Mouse (Mus musculus) CH12.LX (cell line): ENCODE data around the gene Adamtsl1.

Experiments used
- CTCF ChIP-seq, 2 experiments: IDR thresholded peaks in 1 of 2; conservative IDR thresholded peaks in 1 of 2; 2 replicates each; pipeline ENCODE4 v1.5.1; 2011 to 2012; ENCODE audit warnings: low read depth in 2 of 2, low read length in 2 of 2, improper control_type of control experiment in 1 of 2, inconsistent platforms in 1 of 2, mild to moderate bottlenecking in 1 of 2, moderate library complexity in 1 of 2
- USF1 ChIP-seq: IDR thresholded peaks from 2 replicates; pipeline ENCODE4 v1.6.1; 2014; ENCODE audit warnings: low read depth, mild to moderate bottlenecking, inconsistent platforms, low read length, improper control_type of control experiment

GRCm38 (mm10) chr4:86171461-86171860 lies 657.5 kb downstream of the Adamtsl1 start:
- TF ChIP-seq CTCF (conservative IDR thresholded peaks at IDR 0.05 in 1 of 2, IDR thresholded peaks at IDR 0.05 in 1 of 2; ENCODE audit: low read depth in 2 of 2, low read length in 2 of 2) (no peak), USF1 (no peak)
